Mouse (Mus musculus): ENCODE results near the gene Sephs1.

- no peak for TF ChIP-seq MYOD1 (IDR thresholded peaks at IDR 0.05; ENCODE audit: control insufficient read depth in 1 of 3, insufficient read length in 2 of 3, low read depth in 2 of 3)
- no peak for TF ChIP-seq E2F4 (IDR thresholded peaks at IDR 0.05; ENCODE audit: insufficient read depth)
- no peak for TF ChIP-seq POLR2A (IDR thresholded peaks at IDR 0.05; ENCODE audit: insufficient read length, low read depth)
- TF ChIP-seq MAX (IDR thresholded peaks at IDR 0.05; ENCODE audit: low read depth): no peak
- TF ChIP-seq SRF (IDR thresholded peaks at IDR 0.05; ENCODE audit: control insufficient read depth, insufficient read length, low read depth): no peak
- TF ChIP-seq MYOG (IDR thresholded peaks at IDR 0.05; ENCODE audit: control insufficient read depth in 1 of 3, insufficient read depth in 1 of 3, insufficient read length in 2 of 3, low read depth in 2 of 3): no peak
- no peak for TF ChIP-seq POLR2AphosphoS2 (IDR thresholded peaks at IDR 0.05; ENCODE audit: insufficient read length, low read depth)
Observed at GRCm38 (mm10) chr2:4907120-4907519, 25.8 kb downstream of the Sephs1 start.
